Comparison of ENCODE assay signal across 8 mouse cellular contexts in the genomic region with DNA sequence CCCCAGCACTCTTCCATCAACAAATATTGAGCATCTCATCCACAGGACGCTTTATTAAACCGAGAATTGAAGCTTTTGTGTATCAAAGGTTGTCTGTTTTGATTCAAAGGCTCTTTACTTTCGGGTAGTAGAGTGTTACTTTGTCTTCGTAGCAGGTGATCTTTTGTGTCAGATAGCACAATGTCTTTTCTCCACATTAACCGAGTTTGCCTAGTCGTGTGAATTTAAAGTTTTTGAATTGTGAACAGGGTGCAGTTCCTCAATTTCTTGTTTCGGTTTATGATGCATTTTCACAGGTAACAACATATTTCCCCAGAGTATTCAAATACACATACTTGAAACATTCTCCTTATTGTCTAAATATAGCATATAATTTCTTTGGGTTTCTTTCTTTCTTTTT. TPM values are rescaled to one million over a fixed set of nuclear protein-coding genes. Genes with fewer than 3 reads are reported as not detected.
DNase-seq lines count a peak whose midpoint lies in the region; ATAC-seq lines count a peak whose summit lies in the region.

No protein-coding gene starts in this region.

- H3K27ac ChIP-seq in kidney, embryonic 14.5 days (ENCODE audit: low read depth, low read length), result no peak overlapping the region
- peak overlapping the region; percentile 100 for H3K27ac ChIP-seq in midbrain, embryonic 10.5 days (replicated peaks)

- no peaks in the 10 kb centered on the region for H3K36me3 ChIP-seq in kidney, embryonic 14.5 days (ENCODE audit: control insufficient read depth, insufficient read depth, low read length)
- peaks cover 24% of the 10 kb centered on the region for H3K36me3 ChIP-seq in midbrain, embryonic 10.5 days

- peak overlapping the region; percentile 96 for H3K4me3 ChIP-seq in kidney, embryonic 14.5 days (ENCODE audit: low read length)
- H3K4me3 ChIP-seq in midbrain, embryonic 10.5 days, result peak overlapping the region; percentile 90

- H3K9me3 ChIP-seq in kidney, embryonic 14.5 days (ENCODE audit: control insufficient read depth, low read length), result no peaks in the 10 kb centered on the region
- peaks cover 10% of the 10 kb centered on the region; the same call in 1 of the 2 replicates for H3K9me3 ChIP-seq in midbrain, embryonic 10.5 days (replicated peaks)

- H3K9ac ChIP-seq in kidney, embryonic 14.5 days (ENCODE audit: low read depth, low read length), result peak overlapping the region; percentile 100; the same call in 1 of the 2 replicates

- 9% methylated on average over 7 of the region's 7 CpGs for WGBS in kidney, embryonic 14.5 days
- 13% methylated on average over 7 of the region's 7 CpGs for WGBS in midbrain, embryonic 10.5 days

- DNase-seq in kidney, postnatal 10 days, result no peak
- peak; percentile 47 for DNase-seq in MEL-GATA-1-ER (ENCODE audit: extremely low read depth, low read depth)
- peak; percentile 4 for DNase-seq in forelimb bud, embryonic 11.5 days (ENCODE audit: low read depth, low spot score)
- DNase-seq in midbrain, embryonic 10.5 days (ENCODE audit: low spot score), result no peak
- DNase-seq in yolk sac, embryonic 10.5 days (ENCODE audit: low spot score), result no peak
- no peak for DNase-seq in frontal cortex, adult 2 months (ENCODE audit: extremely low spot score in 1 of 2, low spot score in 1 of 2)
- no peak for DNase-seq in gastrocnemius, postnatal 25 days

- ATAC-seq in kidney, embryonic 14.5 days (ENCODE audit: low FRiP score, low TSS enrichment), result no peak

- no peaks in the 10 kb centered on the region for H3K27me3 ChIP-seq in kidney, embryonic 14.5 days (ENCODE audit: control insufficient read depth, insufficient read depth, low read length)
- H3K27me3 ChIP-seq in midbrain, embryonic 10.5 days (ENCODE audit: low read depth, poor library complexity, severe bottlenecking), result no peaks in the 10 kb centered on the region

- peak overlapping the region; percentile 70 for H3K4me2 ChIP-seq in kidney, embryonic 14.5 days (replicated peaks; ENCODE audit: low read depth, low read length)

- peaks cover 11% of the 10 kb centered on the region; the same call in 1 of the 2 replicates for H3K4me1 ChIP-seq in kidney, embryonic 14.5 days (ENCODE audit: control insufficient read depth, insufficient read depth, low read length)
- peaks cover 22% of the 10 kb centered on the region for H3K4me1 ChIP-seq in midbrain, embryonic 10.5 days

RNA-seq across cellular contexts. Expression of gene Peli1, which starts 1.5 kb away (rescaled TPM):
- 46.2 and 59.6 TPM in 2 replicates for polyA plus RNA-seq in kidney, embryonic 14.5 days (2014; fragmentation: Nextera tagmentation; extraction: Ambion mirVana)
- polyA plus RNA-seq in midbrain, embryonic 10.5 days (2016; fragmentation: Nextera tagmentation; extraction: Ambion mirVana), result 62.0 and 76.7 TPM in 2 replicates
- polyA plus RNA-seq in frontal cortex, adult 2 months (2012; rRNA removed), result 29.1 and 32.7 TPM in 2 replicates
- 10 to 100 TPM in 1 of 2 experiments, 1 to 10 TPM in 1; 7.6 to 12.6 TPM for total RNA-seq in gastrocnemius, postnatal 25 days (2021)

Comparison
In these comparisons a context has a peak if more than half of its experiments do, and no peak if none do; other contexts are left out.
1. DNase-seq: peak in MEL-GATA-1-ER (single experiment) and forelimb bud, embryonic 11.5 days (single experiment); none in kidney, postnatal 10 days (single experiment), midbrain, embryonic 10.5 days (single experiment), yolk sac, embryonic 10.5 days (single experiment), frontal cortex, adult 2 months (0 of 2) and gastrocnemius, postnatal 25 days (single experiment).